Mouse (Mus musculus): ENCODE measurements around the gene Kank1.
A peak's percentile ranks its signal among the peaks of the same experiment; 100 is the strongest.

Kank1 gene

DNA sequence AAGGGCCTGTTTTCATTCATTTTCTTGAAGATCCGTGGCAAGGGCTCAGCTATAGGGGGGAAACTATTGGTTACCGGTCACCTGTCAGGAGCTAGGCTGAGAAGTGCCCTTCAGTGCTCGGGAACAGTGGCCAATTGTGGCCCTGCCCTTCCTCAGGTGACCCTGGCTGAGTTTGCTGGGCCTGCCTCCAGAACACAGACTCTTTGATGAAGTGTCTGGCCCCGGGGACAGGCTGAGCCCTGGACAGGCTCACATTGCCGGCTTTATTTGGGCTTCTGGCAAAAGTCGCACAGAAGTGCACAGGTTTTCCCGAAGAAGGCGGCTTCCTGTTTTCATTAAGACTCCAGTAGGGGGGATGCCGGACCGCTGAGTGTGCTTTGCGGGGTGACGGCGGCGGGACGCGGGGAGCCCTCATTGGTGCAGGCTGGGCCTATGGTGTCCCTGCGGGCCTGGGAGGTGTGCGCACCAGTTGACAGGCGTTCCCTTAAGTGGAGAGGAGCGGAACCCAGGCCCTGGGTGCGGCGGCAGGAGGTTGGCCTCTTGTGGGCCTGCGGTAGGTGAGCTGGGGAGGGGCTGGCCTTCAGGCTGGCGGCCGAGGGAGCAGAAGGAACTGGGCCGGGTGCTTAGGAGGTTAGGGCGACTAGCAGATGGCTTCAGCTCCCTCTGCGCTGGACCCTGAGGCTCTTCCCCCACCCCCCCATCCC, 169.9 kb downstream of the Kank1 start:
- DNase-seq (ENCODE audit: low spot score), result peak; percentile 54

DNA sequence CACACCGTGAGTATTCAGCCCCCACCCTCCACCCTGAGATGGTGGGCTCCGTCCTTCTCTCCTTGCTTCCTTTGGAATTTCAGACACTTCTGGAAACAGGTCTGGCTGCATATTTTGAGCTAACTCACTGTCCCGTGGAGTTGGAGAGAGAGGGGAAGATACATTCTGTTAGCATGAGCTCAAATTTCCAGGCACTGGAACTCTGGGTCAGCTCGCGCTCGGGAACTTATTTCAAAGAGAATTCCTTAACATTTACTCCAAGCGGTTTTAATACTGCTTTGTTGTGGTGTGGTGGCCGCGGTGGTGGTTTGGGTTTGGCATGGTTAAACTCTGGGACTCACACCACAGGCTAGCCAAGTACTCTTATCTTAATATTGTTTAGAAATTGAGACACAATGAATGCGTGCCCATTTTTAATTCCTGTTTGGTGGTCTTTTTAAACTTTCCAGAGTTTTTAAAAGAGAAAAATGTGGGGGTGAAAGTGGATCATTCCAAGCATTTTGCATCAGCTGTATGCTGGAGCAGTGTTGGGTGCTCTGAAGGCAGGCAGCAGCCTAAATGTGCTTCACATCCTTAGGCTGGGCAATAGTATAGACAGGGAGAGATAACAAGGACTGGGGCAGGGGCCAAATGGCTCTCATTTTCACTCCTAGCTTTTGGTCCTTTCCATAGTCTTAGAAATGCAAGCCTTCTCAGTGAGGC, 170.6 kb downstream of the Kank1 start:
- no peak for DNase-seq (ENCODE audit: low spot score)

DNA sequence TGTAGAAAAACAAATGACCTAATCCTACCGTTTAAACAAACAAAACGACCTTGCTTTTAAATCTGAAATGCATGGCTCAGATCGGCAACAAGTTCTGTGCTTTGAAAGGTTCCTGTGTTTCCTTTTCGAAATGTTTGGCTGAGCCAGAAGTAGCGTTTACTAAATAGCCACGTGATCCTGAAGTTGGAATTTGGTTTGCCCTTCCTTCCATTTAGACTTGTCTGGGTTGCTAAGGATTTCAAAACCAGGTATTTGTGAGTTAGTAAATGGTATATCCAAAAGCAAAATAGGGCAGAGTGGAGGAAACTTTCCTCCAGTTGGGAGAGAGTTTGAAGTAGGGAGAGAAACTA, 171.1 kb downstream of the Kank1 start:
- DNase-seq (ENCODE audit: low spot score), result no peak

DNA sequence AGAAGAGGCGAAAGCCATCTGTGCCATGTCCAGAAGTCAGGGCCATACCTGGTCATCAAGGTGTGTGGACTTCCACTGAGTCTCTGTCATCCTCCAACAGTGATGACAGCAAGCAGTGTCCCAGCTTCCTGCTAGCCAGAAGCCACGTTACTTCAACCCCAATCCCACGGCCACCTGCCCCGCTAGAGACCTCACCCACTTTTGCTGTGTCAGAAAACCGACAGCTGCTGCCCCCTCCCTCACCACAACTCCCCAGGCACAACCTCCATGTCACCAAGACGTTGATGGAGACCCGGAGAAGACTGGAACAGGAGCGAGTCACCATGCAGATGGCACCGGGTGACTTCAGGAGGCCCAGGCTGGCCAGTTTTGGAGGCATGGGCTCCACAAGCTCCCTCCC, 172.5 kb downstream of the Kank1 start:
- DNase-seq (ENCODE audit: low spot score), result no peak

DNA sequence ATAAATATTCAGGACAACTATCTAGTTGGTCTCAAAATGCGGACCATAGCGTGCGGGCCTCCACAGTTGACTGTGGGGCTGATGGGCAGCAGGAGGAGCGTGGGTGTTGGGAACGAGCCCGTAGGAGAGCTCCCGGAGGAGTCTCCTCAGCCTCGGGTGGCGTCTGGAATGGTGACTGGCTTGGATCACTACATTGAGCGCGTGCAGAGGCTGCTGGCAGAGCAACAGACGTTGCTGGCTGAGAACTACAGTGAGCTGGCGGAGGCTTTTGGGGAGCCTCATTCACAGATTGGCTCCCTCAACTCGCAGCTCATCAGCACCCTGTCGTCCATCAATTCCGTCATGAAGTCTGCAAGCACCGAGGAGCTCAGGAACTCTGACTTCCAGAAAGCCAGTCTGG, 174.6 kb downstream of the Kank1 start:
- no peak for DNase-seq (ENCODE audit: low spot score)

DNA sequence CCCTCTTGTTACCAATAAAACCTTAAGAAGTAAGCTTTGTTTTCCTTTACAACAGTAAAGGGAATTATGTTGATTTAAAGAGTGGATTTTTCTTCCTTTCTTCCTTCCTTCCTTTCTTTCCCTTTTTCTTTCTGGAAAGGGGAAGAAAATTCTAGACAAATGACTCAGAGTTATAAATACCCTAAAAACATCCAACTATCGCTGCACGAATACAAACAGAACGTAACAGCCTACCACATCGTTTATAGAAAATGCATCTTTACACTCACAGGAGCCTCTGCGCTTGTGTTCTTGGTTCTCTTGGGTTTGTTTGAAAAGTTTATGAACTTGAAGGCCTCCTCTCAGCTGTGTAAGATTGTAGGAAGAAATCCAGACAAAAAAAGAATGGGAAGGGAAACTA, 178.7 kb downstream of the Kank1 start:
- DNase-seq (ENCODE audit: low spot score), result no peak

DNA sequence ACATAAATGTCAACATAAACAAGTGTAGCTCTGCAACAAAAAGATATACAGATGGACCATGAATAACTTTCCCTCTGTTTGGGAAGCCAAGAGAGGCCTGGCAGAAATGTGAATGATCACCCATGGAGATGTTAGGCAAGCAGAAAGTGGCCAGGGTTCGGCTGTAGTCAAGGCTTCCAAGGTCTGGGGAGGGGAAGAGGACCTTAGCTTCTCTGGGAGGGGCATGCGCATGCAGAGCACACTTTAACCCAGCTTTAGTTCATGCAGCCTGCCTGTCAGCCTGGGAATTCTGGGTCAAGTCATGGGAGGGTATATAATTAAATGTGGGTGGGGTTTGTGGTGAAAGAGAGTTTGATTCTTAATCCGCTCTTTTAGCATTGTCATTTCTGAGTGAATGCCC, 180.9 kb downstream of the Kank1 start:
- no peak for DNase-seq (ENCODE audit: low spot score)

DNA sequence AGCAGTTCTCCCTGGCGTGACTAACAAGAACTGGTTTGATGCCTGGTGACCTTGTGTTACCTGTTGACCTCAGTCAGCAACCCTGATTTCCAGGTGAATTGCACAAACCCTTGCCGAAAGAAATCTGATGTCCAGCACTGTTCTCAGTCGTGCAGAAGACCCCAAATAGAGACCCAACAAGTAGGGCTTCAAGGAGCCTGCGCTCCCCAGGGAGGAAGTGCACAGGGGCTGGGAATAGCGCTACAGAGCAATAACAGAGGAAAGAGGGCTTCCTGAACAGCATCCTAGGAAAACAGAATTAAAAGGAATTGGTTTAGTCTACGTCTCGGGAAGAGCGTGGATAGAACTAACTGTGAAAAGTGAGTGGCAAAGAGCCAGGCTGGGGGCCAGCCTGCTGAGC, 183.2 kb downstream of the Kank1 start:
- DNase-seq (ENCODE audit: low spot score), result no peak

DNA sequence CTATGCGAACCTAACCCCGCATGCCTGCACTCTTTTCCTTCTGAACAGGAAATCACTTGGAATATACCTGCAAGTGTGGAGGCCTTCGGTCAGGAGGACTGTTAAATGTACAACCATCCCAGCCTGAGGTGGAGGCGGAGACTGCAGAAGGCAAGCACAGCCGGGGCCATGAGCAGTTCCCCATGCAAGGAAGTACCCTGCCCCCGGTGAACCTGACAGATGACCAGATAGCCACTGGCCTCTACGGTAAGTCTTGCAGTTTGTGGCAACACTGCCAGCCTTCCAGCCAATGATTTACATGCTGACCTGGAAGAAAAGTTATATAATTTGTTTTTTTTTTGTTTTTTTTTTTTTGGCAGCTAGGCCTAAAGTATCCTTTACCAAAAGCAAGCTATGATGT, 185.3 kb downstream of the Kank1 start:
- no peak for DNase-seq (ENCODE audit: low spot score)

DNA sequence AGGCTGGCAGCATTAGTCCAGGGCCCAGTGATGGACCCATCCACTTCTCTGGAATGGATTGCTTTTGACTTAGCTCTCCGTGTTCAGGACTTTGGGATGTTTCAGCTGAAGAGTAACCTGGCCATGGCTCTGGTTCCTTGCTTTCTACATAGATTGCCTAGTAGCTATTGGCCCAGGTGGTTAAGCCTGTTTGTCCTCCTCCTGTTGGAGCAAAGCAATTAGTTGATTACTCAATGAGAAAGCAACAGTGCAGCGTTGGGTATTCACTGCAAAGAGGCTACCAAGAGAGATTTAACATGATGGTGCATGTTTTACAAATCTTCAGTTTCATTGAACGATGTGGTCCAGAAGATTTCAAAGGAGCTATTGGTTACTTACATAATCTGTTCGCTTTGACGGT, 186.6 kb downstream of the Kank1 start:
- DNase-seq (ENCODE audit: low spot score), result no peak

DNA sequence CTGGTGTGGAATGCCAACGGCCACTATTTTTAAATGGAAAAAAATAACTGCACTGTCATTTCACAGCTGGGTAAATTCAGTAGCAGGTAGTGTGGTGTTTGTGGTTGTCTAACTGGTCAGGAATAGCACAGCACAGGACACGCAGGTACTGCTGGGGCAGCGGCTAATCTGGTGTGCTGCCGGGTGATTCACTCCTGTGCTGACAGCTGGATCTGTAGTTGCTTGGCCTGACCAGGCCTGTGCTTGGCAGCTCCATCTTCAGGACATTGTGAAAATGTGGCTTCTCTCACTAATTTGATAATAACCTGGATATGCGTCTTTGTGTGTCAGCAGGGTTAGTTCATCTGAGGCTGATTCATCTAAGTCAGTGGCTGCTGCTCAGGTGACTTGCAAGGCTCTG, 189.7 kb downstream of the Kank1 start:
- no peak for DNase-seq (ENCODE audit: low spot score)

DNA sequence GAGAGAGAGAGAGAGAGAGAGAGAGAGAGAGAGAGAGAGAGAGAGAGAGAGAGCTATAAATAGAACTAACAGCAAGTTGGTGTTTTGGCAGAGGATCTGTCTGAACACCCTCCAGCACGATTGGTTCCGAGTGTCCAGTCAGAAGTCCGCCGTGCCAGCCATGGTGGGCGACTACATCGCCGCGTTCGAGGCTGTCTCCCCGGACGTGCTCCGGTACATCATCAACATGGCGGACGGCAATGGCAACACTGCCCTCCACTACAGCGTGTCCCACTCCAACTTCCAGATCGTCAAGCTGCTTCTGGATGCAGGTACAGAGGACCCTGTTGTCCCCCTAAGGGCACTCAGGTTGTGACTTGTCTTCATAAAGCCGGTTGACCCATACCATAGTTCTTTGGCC, 191.1 kb downstream of the Kank1 start:
- no peak for DNase-seq (ENCODE audit: low spot score)

DNA sequence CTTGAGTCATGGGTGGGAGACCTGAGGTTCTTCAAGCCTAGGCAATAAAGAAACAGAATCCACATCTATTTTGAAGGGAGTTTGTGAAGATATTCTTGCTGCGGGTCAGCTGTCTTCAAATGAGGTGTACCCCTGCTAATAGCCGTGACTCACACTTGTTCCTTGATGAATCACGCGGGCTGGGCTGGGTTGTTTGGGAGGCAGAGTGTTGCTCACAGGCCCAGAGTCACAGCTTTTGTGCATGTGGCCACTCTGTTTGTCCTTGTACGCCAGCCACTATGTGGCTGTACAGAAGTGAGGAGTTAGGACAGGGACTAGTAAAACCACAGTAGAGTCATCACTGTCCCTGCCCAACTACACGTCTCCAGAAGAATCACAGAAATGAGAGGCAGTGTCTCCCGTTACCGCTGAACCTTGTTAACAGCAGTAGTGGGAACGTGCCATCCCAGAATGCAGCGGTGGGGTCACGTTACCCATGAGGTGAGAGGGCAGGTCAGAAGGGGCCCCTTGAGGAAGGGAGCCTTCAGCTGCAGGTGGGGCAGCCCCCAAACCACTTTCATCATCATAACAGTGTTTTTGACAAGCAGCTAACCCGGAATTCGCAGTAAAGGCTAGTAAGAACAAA, 191.7 kb downstream of the Kank1 start:
- no peak for DNase-seq (ENCODE audit: low spot score)

DNA sequence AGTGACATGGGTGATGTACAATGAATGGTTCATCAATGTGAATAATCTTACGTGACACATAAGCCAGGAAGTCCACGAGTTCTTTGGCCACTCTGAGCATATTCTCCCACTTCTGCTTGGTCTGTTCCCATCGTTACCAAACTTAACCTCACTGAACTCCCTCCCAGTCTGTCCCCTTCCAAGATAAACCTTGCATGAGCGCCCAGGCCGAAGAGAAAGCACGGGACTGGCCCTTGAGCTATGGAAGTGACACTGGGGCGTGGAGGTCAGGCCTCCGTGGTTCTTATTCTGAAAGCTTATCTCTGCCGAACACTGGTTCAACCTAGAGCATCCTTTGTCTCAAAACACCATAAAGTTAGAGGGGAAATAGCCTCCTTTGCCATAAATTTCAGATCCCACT, 194.7 kb downstream of the Kank1 start:
- no peak for DNase-seq (ENCODE audit: low spot score)

DNA sequence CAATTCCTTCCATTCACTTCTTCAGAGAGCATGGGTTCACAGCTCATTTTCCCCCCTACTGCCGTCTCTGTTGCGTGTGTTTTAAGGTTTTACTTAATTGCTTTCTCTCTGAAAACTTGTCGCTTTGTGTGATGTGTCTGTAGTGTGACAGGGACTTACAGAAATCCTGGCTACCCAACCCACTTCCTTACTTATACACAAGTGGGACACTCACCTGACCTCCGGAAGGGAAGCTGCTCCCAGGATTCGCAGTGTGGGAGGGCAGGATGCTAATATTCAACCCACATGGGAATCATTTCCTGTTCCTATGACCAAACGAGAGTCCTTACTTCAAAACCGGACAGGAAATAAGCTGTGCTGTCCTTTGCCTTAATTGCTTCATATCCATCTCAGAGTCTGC, 195.1 kb downstream of the Kank1 start:
- no peak for DNase-seq (ENCODE audit: low spot score)

DNA sequence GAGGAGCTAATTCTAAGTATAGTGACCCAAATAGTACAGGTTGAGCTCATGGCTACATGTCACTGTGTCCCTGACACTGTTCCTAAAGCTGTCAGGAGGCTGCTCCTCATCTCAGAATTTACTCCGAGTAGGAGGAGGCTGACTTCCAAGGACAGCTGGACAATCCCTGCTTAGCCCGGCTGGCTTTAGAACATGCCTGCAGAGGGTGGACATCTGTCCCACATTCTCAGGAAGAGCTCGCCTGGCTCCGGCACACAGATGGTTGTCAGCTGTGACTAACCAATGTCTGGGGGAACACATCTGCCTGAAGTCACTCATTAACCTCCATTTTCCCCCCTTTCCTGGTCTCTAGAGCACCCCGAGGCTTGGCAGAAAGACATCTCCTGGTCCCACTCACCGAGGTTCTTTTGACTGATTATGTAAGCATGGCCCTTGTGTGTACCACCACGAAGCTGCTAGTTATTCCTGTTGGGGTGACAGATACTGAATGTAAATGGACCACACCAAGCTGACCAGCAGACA, 196.5 kb downstream of the Kank1 start:
- DNase-seq (ENCODE audit: low spot score), result no peak

DNA sequence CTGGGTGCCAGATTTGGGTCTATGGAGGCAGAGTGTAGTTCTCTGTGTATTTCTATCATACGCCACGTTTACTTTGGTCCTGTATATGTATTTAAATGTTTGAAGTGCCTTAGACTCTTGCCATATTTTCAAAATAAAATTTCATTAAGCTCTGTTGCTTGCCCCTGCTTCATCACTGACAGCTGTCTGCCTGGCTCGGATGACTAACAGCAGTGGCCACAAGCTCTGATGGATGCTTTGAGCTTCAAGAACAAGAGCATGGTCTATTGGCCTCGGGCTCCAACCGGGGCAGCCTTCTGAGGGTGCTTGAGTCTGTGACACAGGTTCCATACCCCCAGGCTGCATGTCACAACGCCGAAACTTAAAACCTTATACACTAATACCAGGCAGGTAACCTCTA, 197.6 kb downstream of the Kank1 start:
- DNase-seq (ENCODE audit: low spot score), result no peak

DNA sequence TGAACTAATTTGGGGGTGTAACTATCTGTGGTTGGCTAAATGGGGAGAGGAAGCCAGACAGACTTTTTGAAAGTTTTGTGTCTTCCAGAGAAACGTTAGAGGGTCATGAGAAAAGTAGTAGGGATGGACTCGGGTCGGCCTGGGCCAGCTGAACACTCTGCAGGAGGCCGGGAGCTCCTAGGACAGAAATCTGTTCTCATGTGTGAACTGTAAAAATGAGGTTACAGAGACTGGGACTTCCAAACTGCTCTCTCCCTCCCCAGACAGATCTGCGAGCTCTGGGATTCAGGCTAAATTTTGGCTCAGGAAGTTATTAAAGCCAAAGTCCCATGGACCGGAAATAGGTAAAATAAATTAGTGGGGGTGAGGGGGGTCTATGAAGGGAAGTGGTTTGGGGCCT, 198.0 kb downstream of the Kank1 start:
- DNase-seq (ENCODE audit: low spot score), result no peak

DNA sequence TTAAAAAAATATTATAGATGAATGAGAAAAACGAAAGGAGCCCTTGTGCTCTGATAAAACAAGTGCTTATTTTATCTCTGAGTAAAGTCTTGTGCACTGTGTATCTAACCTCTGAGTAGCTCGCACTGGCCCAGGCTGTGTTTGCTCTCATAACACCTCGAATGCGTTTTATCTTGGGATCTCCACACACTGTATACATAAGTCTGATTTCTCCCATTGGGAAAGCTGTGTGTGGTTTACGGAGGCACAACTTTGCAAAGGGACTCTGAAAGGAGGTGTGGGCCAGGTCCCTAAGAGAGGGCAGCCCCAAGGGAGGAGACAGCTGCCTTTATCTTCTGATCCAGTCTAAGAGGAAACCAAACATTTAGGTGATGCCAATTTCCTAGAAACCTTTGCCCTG, 198.6 kb downstream of the Kank1 start:
- DNase-seq (ENCODE audit: low spot score), result no peak

DNA sequence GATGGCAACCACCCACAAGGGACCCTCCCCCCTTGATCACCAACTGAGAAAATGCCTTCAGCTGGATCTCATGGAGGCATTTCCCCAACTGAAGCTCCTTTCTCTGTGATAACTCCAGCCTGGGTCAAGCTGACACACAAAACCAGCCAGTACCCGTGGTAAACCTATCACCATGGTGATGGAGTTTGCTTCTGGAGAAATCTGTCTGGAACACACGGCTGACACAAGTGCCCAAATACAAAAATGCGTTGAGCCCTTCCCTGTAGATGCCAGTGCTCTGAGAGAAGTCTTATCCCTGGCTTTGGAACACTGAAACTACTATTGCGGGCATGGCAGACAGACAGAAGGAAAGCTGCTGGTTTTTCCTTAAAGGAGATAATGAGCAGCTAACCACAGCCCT, 199.4 kb downstream of the Kank1 start:
- no peak for DNase-seq (ENCODE audit: low spot score)

DNA sequence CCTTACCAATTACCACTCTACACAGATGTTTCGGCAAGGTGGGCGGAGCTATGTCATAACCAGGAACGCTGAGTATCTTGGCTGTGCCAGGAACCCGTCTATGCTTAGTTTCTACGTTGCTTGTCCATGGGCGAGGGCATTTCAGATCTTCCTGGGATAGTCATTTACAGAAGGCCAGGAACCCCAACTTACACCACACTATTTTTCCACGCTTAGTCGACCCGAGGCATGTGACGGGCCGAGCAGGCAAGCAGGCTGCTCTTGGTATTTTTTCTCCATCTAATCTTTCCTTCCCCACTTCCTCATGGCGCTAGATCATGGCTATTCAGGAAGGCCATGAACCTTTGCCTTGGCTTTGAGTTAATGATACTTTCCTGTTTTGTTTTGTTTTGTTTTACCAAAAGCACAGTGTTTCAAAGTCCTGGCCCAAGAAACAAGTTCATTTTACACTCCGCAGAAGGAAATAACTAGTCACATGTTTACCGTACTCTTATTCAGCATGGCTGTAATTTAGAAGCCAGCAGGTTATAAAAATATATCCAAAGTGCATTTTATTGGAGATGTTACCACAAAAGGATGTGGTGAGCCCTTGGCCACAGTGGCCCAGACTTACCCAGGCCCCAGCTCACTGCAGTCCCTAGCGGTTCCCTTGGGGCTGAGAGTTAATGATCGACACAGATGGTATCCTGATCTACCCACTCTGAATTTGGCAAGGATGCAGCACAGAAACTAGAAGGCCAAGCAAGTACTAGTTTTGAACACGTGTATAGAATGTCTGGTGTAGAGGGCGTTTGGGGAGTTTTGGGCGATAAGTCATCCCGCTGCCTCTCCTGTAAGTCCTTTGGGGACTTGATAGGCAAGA, 200.2 kb downstream of the Kank1 start:
- no peak for DNase-seq (ENCODE audit: low spot score)

DNA sequence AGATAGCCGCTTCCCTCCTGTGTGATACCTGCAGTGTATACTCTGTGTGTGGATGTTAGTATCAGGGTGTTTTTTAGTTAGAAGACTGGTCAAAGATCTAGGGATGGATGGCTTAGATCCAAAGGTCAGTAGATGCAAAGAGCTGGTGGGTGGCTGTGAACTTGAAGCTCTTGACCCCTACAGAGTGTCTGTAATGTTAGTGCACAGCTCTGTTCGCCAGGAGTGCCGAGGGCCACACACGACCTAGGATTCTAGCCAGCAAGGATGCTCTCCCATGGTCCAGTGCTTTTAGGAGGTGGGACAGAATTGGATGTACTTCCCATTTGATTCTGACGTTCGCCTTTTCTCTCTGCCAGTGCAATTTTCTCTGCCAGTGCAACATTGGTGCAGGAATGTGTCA, 201.5 kb downstream of the Kank1 start:
- DNase-seq (ENCODE audit: low spot score), result no peak

DNA sequence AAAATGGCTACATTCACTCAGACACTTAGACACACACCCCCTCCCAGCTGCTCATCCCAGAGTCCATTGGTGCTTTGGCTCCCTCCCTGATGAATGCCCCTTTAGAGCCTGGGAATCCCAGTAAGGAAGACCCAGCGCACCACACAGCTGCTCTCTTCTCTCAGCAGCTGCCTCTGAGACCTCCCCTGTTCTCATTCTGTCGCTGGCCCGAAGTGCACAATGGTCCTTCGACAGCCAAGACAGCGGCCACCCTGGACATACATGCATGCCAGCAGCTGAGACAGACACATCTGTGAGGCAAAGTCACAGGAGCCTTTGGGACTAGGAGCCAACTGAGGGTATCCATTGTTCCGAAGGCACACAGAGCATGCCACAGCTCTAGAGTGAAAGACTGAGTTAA, 203.0 kb downstream of the Kank1 start:
- DNase-seq (ENCODE audit: low spot score), result no peak
